Mouse (Mus musculus) olfactory bulb, adult 2 months (tissue): ENCODE measurements around the gene Nop2.

Experiments used
- CTCF ChIP-seq: fragments of 200-500 bp; IDR thresholded peaks from 2 replicates; pipeline ENCODE4 v1.5.1; 2012; ENCODE audit warnings: low read depth, mild to moderate bottlenecking, low read length, moderate library complexity; ENCODE audit not compliant: insufficient read depth
- POLR2A ChIP-seq: fragments of 200-500 bp; IDR thresholded peaks from 2 replicates; pipeline ENCODE4 v1.6.1; 2012; ENCODE audit warnings: mild to moderate bottlenecking, low read depth, low read length, moderate library complexity; ENCODE audit not compliant: insufficient read depth

GRCm38 (mm10) chr6:125182133-125182532, 50.4 kb downstream of the Nop2 start:
- TF ChIP-seq CTCF (no peak), POLR2A (no peak)
